ENCODE assay signal across 10 mouse cellular contexts in the genomic region with DNA sequence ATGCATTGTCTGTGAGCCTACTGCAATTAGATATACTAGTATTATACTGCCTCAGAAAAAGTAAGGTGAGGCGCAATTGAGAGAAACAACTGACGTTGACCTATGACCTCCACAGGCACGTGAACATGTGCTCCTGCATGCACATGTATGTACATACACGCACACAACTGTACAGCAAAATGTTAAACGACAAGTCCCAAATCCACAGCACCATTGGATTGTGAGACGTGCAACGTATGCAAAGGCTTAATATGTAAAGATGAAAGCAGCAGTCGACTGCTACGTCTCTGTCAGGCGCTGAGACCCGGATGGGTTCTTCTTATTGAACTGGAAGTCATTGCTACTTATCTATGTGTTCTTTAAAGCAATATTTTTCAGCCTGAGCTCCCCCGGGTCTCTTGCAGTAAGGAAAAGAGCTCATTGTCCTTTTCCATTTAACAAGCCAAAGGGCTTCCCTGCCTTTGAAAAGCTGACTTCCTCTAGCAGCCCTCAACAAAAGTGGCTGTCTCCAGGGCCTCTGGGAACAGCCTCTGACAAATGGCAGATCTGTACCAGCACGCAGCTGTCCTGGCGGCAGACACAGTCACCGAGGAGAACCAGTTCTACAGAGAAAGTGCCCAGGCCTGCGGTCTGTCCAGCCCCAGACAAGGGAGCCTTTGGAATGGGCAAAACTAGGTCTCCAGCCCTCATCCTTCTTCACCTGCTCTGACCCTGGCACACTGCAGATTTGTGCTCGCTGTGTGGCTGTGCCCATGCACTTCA. TPM values are rescaled to one million over a fixed set of nuclear protein-coding genes. Genes with fewer than 3 reads are reported as not detected.
DNase-seq lines count a peak whose midpoint lies in the region; ATAC-seq and TF ChIP-seq lines count a peak whose summit lies in the region.
"Had no signal": no experiment of that assay in that cellular context is flagged by ENCODE, and none has a peak within 500 bp of the region (broad histone marks: within the 10 kb centered on the region; RNA-seq: fewer than 3 reads in every experiment).

No protein-coding gene starts in this region.

- H3K9me3 ChIP-seq in heart, embryonic 10.5 days, result no peaks in the 10 kb centered on the region
- no peaks in the 10 kb centered on the region for H3K9me3 ChIP-seq in forebrain, embryonic 12.5 days
- H3K9me3 ChIP-seq in neural tube, embryonic 14.5 days (ENCODE audit: control insufficient read depth, low read length), result no peaks in the 10 kb centered on the region
- H3K9me3 ChIP-seq: lung, embryonic 15.5 days had no signal

- DNase-seq in heart, embryonic 10.5 days (ENCODE audit: low spot score), result no peak
- no peak for DNase-seq in heart, adult 8-10 months (ENCODE audit: low spot score)
- DNase-seq in layer of hippocampus, adult 2 months (ENCODE audit: low spot score in 2 of 2), result peak; percentile 19 to 49
- DNase-seq in lung, adult 18-20 months, result no peak
- DNase-seq in testis, postnatal 10 days (ENCODE audit: low spot score), result no peak
- no peak for DNase-seq in gastrocnemius, postnatal 4 days (ENCODE audit: low spot score in 2 of 2)

- H3K27me3 ChIP-seq in heart, embryonic 10.5 days (ENCODE audit: insufficient read depth, poor library complexity, severe bottlenecking), result no peaks in the 10 kb centered on the region
- H3K27me3 ChIP-seq in forebrain, embryonic 12.5 days, result peaks cover 32% of the 10 kb centered on the region
- H3K27me3 ChIP-seq in neural tube, embryonic 14.5 days (ENCODE audit: control insufficient read depth, insufficient read depth, low read length), result no peaks in the 10 kb centered on the region
- H3K27me3 ChIP-seq: lung, embryonic 15.5 days had no signal

- 62% methylated on average over 17 of the region's 17 CpGs for WGBS in heart, embryonic 10.5 days
- 62% methylated on average over 17 of the region's 17 CpGs for WGBS in forebrain, embryonic 12.5 days
- 33% methylated on average over 17 of the region's 17 CpGs for WGBS in neural tube, embryonic 14.5 days

- H3K4me3 ChIP-seq in heart, embryonic 10.5 days, result no peak overlapping the region
- H3K4me3 ChIP-seq in forebrain, embryonic 12.5 days (replicated peaks), result no peak overlapping the region
- no peak overlapping the region for H3K4me3 ChIP-seq in layer of hippocampus, adult 2 months
- H3K4me3 ChIP-seq in neural tube, embryonic 14.5 days (ENCODE audit: low read depth, low read length), result no peak overlapping the region
- H3K4me3 ChIP-seq: lung, embryonic 15.5 days had no signal

- no peak overlapping the region for H3K4me2 ChIP-seq in forebrain, embryonic 12.5 days
- H3K4me2 ChIP-seq in neural tube, embryonic 14.5 days (ENCODE audit: low read depth, low read length), result no peak overlapping the region
- H3K4me2 ChIP-seq: lung, embryonic 15.5 days had no signal

- TF ChIP-seq CTCF in layer of hippocampus, adult 2 months (conservative IDR thresholded peaks at IDR 0.05), result no peak

- H3K9ac ChIP-seq in forebrain, embryonic 12.5 days, result no peak overlapping the region
- no peak overlapping the region for H3K9ac ChIP-seq in neural tube, embryonic 14.5 days (replicated peaks; ENCODE audit: low read depth, low read length)
- H3K9ac ChIP-seq: lung, embryonic 15.5 days had no signal

- no peaks in the 10 kb centered on the region for H3K36me3 ChIP-seq in heart, embryonic 10.5 days
- no peaks in the 10 kb centered on the region for H3K36me3 ChIP-seq in forebrain, embryonic 12.5 days (replicated peaks)
- no peaks in the 10 kb centered on the region for H3K36me3 ChIP-seq in neural tube, embryonic 14.5 days (ENCODE audit: control insufficient read depth, insufficient read depth, low read length)
- H3K36me3 ChIP-seq: lung, embryonic 15.5 days had no signal

- H3K27ac ChIP-seq in heart, embryonic 10.5 days, result peak overlapping the region; percentile 44; the same call in 1 of the 2 replicates
- no peak overlapping the region for H3K27ac ChIP-seq in forebrain, embryonic 12.5 days
- peak overlapping the region; percentile 66 for H3K27ac ChIP-seq in layer of hippocampus, adult 2 months
- H3K27ac ChIP-seq in neural tube, embryonic 14.5 days (ENCODE audit: low read depth, low read length), result peak overlapping the region; percentile 36; the same call in 1 of the 2 replicates
- H3K27ac ChIP-seq: kidney, postnatal 0 days; lung, embryonic 15.5 days had no signal

- ATAC-seq in forebrain, embryonic 12.5 days (ENCODE audit: low FRiP score), result 0 out of 2 replicates have a peak, but pooled peaks have one; percentile 44
- ATAC-seq in neural tube, embryonic 14.5 days (ENCODE audit: low read depth), result peak; percentile 59; the same call in 1 of the 2 replicates

- peaks cover 7% of the 10 kb centered on the region; the same call in 1 of the 2 replicates for H3K4me1 ChIP-seq in heart, embryonic 10.5 days
- H3K4me1 ChIP-seq in forebrain, embryonic 12.5 days, result peaks cover 31% of the 10 kb centered on the region
- H3K4me1 ChIP-seq in neural tube, embryonic 14.5 days (ENCODE audit: control insufficient read depth, insufficient read depth, low read length), result peaks cover 10% of the 10 kb centered on the region; the same call in 1 of the 2 replicates
- H3K4me1 ChIP-seq: lung, embryonic 15.5 days had no signal

RNA-seq across cellular contexts. Expression of a gene that starts 33.8 kb away (rescaled TPM):
- 7.7 and 9.9 TPM in 2 replicates for polyA plus RNA-seq in heart, embryonic 10.5 days (2016; fragmentation: Nextera tagmentation; extraction: Ambion mirVana)
- 10 to 100 TPM in 3 of 4 experiments, 1 to 10 TPM in 1; 6.6 to 16.3 (median 13.3) TPM for total RNA-seq in heart, adult 8-10 months (2022)
- polyA plus RNA-seq in forebrain, embryonic 12.5 days (2016; fragmentation: Nextera tagmentation; extraction: Ambion mirVana), result 29.8 and 31.1 TPM in 2 replicates
- 10 to 100 TPM; 40.4 to 41.8 TPM for total RNA-seq in layer of hippocampus, adult 2 months (2021)
- polyA plus RNA-seq in neural tube, embryonic 14.5 days (2014; fragmentation: Nextera tagmentation; extraction: Ambion mirVana), result 24.7 and 30.2 TPM in 2 replicates
- total RNA-seq in gastrocnemius, postnatal 4 days (2021), result 10 to 100 TPM; 58.1 to 58.7 TPM

Comparison
In these comparisons a context has a peak if more than half of its experiments do, and no peak if none do; other contexts are left out.
1. DNase-seq: peak in layer of hippocampus, adult 2 months (2 of 2); none in heart, embryonic 10.5 days (single experiment), heart, adult 8-10 months (single experiment), lung, adult 18-20 months (0 of 2), testis, postnatal 10 days (single experiment) and gastrocnemius, postnatal 4 days (0 of 2).